Mouse (Mus musculus) monocyte, adult 5-6 weeks (primary cell): Measurements from ENCODE around the gene Kcnj15. TPM values are rescaled to one million over a fixed set of nuclear protein-coding genes. Genes with fewer than 3 reads are reported as not detected.

Experiments used
- ATAC-seq: fragments of 153-309, 156-312 bp; replicated peaks from 2 replicates; pipeline ENCODE4 v1.8.0; 2017; ENCODE audit warnings: mild to moderate bottlenecking; ENCODE audit not compliant: low TSS enrichment, insufficient number of reproducible peaks, severe bottlenecking, poor library complexity, low FRiP score
- total RNA-seq: library from RNA; stranded (forward); fragments of 200-1000, 200-491, 200-594 nt; gene quantifications from 3 replicates; pipeline ENCODE4 v1.2.3, GENCODE M21; 2017

Gene Kcnj15
- total RNA-seq, 1 experiment from 2014 or later: not detected

- no peak for ATAC-seq
These were observed 15.2 kb upstream of the Kcnj15 start for GRCm38 (mm10) chr16:95242114-95242513.

GRCm38 (mm10) chr16:95243401-95243800, 14.0 kb upstream of the Kcnj15 start:
- ATAC-seq: no peak

- ATAC-seq: no peak
These were observed 12.6 kb upstream of the Kcnj15 start for GRCm38 (mm10) chr16:95244626-95245303.

- no peak for ATAC-seq
These were observed 11.9 kb upstream of the Kcnj15 start for GRCm38 (mm10) chr16:95245499-95245898.

DNA sequence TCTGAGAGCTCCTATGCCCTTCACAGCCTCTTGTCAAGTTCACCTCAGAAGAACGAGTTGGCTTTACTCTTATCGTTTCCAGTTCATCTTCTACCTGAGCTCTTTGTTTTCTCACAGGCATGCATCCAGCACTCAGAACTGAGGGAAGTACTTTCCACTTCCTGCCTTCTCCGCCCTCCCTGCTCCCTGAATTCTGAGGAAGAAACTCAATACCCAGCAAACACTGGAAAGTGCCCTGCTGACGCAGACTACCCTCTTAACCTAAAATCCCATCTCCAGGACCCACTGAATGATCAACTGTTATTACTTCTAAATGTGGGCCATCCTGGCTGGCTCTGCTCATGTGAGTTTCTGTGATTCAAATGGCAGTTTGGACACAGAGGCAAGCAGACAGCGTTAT, 8.7 kb upstream of the Kcnj15 start:
- no peak for ATAC-seq

DNA sequence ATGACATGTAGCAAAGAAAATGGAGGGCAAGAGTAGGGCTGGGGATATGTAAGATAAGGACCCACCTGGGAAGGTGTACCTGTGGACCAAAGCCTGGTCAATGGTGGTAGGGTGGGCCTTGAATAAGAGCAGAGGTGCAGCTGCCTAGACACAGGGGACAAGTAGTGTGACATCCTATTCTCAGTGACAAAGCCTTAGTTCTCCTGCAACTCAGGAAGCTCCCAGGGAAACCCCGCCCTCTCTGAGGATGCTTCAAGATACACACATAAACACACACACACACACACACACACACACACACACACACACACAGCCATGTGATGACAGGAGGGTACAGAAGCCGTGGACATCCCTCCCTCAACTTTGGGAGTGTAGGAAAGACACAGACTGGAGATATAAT, 710 bp upstream of the Kcnj15 start:
- ATAC-seq: no peak

DNA sequence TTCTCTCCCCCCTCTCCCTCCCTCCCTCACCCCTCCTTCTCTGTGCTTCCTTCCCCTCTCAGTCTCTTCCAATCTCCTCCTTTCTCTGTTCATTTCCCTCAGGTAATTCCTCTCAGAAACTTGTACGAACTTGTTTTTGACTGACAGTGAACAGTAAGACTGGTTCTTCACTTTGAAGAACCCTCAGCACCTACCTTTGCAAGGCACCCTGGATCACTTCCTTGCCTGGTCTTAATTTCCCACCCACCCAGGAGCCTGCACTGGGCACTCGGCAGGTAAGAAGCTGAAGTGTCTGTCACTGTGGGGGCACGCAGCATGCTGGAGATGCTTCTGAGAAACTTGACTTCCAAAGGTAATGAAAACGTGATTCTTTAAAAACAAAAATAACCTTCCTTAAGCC, 742 bp downstream of the Kcnj15 start:
- ATAC-seq: no peak

DNA sequence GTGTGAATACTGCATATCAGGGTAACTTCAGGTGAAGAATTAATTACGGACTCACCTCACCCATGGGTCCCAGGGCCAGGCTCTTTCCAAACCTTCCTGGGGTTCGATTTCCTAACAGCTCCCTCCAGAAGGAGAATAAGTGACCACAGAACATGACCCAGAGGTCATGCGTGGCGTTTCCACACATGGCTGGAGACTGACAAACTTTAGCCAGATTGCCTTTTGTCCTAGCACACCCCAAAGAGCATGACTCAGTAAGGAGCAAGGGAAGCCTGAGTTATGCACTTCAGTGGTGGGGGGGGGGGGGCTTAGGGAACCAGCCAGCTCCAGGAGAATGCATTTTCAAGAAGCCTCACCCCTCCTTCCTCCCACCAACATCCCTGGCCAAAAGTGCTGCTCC, 2.1 kb downstream of the Kcnj15 start:
- ATAC-seq: no peak

GRCm38 (mm10) chr16:95260693-95261092, 3.3 kb downstream of the Kcnj15 start:
- ATAC-seq: no peak

DNA sequence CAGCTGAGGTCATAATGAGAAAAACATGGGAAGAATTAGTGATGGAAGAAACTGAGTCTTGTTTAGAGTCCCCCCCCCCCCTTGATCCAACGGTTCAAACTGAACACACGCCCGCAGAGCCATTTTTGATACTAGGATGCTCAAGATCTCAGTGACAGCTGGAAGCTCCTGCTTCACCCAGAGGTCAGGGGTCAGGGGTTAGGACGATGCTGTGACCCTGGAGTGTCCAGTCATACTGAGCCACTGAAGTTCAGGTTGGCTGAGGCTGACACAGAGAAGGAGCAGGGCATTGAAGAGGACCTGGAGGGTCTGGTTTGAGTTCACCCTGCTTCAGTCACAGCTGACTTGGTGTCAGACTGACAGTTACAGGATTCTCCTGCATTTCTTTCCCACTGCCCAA, 4.4 kb downstream of the Kcnj15 start:
- ATAC-seq: no peak

DNA sequence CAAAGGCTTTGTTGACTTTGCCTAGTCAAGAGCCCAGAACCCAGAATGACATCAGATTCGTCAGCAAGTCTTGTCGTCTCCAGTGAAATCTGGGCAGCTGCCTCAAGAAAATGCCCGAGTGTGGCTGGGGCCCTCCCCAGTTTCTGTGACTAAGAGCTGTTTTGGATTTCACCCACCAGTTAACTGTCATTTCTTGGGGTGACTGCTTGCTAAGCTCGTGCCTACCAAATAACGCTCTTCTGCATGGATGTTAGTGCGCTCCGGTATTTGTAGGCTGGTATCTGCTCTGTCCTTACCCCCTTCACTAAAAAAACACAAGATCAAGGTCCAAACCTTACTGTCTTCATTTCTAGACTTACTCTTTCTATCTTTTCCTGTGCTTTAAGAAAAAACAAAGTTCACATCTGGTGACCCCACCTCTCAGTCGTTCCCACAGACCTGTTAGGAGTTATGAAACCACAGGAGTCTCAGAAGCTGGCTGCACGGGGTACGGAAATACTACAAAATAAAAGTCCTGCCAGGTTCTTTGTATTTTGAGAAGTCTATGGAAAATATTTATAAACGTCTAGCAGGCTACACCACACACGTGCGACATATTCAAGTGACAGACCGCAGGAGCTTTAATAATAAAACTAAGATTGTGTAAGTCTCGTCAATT, 5.5 kb downstream of the Kcnj15 start:
- ATAC-seq: no peak

- ATAC-seq: no peak
These were observed 7.0 kb downstream of the Kcnj15 start for GRCm38 (mm10) chr16:95264324-95264723.

DNA sequence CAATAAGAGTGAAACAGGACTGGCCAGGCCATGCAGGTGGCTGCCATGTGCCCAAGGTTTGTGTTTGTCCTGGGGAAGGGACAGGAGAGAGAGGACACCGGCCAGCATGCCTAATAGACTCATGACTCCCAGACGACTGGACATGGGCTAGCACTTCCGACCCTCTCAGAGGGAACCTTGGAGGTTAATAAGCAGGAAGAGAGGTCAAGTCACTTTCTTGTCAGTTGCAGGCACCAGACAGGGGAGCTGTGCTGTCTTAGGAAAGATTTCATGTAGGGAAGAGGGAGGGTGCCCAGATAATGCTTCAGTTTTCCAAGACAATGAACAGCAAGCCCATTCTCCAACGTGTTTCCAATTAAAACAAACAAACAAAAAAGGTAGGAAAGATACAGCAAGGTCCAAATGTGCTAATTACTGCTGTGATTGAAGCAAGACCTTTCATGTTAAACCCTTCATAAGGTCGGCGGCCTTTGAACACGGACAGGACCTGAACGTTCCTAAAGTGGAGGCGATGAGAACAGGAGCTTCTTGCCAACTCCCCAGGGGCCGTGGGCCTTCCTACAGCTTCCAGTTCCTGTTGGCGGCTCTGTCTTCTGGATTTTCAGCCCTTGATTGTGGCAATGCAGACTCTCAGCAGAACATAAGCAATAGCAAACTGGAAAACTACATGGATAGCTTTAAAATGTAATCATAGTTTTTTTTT, 10.3 kb downstream of the Kcnj15 start:
- no peak for ATAC-seq

DNA sequence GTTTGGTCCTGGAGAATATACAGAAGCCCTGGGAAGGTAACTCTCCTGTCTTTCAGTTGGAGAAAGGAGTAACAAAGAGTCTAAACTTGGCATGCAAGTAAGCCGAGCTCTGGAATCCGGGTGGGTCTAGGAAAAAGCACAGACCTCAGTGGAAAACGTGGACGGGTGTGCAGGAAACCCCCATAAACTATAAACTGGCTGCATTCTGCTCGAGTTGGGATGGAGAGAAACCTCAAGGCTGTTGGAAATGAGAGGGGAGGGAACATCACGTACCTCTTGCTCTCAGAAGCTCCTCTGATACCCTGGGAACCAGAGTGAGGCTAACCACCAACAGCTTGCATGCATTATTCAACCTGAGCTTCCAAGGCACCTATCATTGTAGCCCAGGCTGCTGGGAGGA, 12.3 kb downstream of the Kcnj15 start:
- ATAC-seq: no peak

- ATAC-seq: no peak
These were observed 15.7 kb downstream of the Kcnj15 start for GRCm38 (mm10) chr16:95273101-95273500.

- no peak for ATAC-seq
These were observed 18.6 kb downstream of the Kcnj15 start for GRCm38 (mm10) chr16:95275713-95276502.

DNA sequence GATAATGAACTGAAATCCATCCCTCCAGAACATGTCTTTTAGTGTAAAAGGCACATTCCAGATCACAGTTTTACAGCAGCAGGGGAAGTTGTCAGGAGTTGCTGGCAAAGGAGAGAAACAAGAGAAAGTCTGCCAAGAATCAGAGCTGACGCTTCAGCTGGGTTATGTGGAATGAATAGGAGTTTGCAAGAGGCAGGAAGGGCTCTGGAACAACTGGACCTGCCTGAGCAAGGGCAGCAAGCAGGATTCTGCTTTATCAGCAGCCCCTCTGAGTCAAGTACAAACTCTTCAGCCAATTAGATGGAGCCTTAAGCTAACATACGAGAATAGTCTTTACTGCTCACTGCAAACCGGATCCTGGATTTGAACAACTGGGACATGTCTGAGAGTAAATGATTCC, 21.7 kb downstream of the Kcnj15 start:
- no peak for ATAC-seq

DNA sequence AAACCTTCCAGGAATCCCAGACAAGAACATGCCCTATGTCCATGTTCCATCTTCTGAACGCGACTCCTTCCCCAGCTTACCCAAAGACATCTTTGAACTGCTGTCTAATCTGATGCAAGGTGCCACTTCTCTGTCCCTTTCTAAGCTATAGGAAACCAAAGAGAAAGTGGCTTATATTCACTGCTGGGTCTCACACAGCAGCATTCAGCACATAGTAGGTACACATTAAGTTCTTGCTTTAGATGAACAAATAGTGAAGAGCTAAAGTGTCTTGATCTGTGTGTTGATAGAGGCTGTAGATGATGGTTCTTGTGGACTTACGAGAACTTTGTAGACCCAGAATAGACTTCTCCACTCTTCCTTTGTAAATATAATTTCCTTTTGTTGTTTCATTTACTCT, 23.0 kb downstream of the Kcnj15 start:
- no peak for ATAC-seq

DNA sequence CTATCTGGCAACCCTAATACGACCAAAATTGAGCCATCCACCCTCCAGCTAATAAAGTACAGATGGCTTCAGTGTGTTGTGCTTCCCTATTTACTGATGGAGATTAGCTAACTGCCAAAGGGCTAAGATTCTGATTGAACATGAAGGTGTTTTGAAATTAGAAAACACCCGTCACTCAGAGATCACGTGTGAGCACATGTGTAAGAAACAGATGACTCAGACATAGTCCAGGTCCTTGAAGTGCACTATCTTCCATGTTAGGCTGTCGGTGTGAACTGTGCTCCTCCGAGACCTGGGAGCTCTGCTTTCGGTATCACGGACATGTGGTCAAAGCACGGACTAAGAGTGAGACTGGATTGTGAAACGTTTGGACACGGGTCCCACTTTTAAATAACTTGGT, 26.0 kb downstream of the Kcnj15 start:
- ATAC-seq: no peak
